Mouse (Mus musculus): ENCODE results near the gene Col13a1. TPM values are rescaled to one million over a fixed set of nuclear protein-coding genes. Genes with fewer than 3 reads are reported as not detected.

Gene Col13a1
- polyA plus RNA-seq, 1 experiment from 2014 or later, result 7.1 TPM

- H3K9me3 ChIP-seq, result no peaks in the 10 kb centered on the region
- no peak overlapping the region for H3K27ac ChIP-seq
- H3K4me3 ChIP-seq (replicated peaks), result no peak overlapping the region
- no peak overlapping the region for H3K9ac ChIP-seq
- 50% methylated on average over 5 of the region's 5 CpGs for WGBS
- no peak overlapping the region for H3K4me2 ChIP-seq (replicated peaks)
- no peak for ATAC-seq
- H3K36me3 ChIP-seq, result no peaks in the 10 kb centered on the region
- no peaks in the 10 kb centered on the region for H3K27me3 ChIP-seq (replicated peaks)
- H3K4me1 ChIP-seq (replicated peaks), result peaks cover 7% of the 10 kb centered on the region; the same call in 1 of the 2 replicates
Measured at GRCm38 (mm10) chr10:61825536-61825935, 153.4 kb downstream of the Col13a1 start.

- no peak overlapping the region for H3K27ac ChIP-seq
- WGBS, result 38% methylated on average over 4 of the region's 4 CpGs
Measured at GRCm38 (mm10) chr10:61823731-61824115, 155.2 kb downstream of the Col13a1 start.

GRCm38 (mm10) chr10:61822968-61823730, 155.8 kb downstream of the Col13a1 start:
- Histone ChIP-seq H3K4me3 (replicated peaks) (no peak overlapping the region), H3K4me1 (replicated peaks) (peaks cover 7% of the 10 kb centered on the region; the same call in 1 of the 2 replicates), H3K4me2 (replicated peaks) (no peak overlapping the region), H3K9me3 (no peaks in the 10 kb centered on the region), H3K27ac (no peak overlapping the region), H3K36me3 (no peaks in the 10 kb centered on the region), H3K9ac (no peak overlapping the region), H3K27me3 (replicated peaks) (no peaks in the 10 kb centered on the region)
- no peak for ATAC-seq
- 47% methylated on average over 7 of the region's 7 CpGs for WGBS

More at GRCm38 (mm10) chr10:61823731-61824115, 155.2 kb downstream of the Col13a1 start:
- Histone ChIP-seq H3K36me3 (no peaks in the 10 kb centered on the region), H3K9me3 (no peaks in the 10 kb centered on the region), H3K27me3 (replicated peaks) (no peaks in the 10 kb centered on the region), H3K4me3 (replicated peaks) (no peak overlapping the region), H3K4me2 (replicated peaks) (no peak overlapping the region), H3K4me1 (replicated peaks) (peaks cover 7% of the 10 kb centered on the region; the same call in 1 of the 2 replicates), H3K9ac (no peak overlapping the region)
- no peak for ATAC-seq

GRCm38 (mm10) chr10:61820050-61820449, 158.9 kb downstream of the Col13a1 start:
- Histone ChIP-seq H3K4me1 (replicated peaks) (no peaks in the 10 kb centered on the region), H3K9me3 (no peaks in the 10 kb centered on the region), H3K9ac (no peak overlapping the region), H3K4me2 (replicated peaks) (no peak overlapping the region), H3K36me3 (no peaks in the 10 kb centered on the region), H3K27me3 (replicated peaks) (no peaks in the 10 kb centered on the region), H3K27ac (no peak overlapping the region), H3K4me3 (replicated peaks) (no peak overlapping the region)
- ATAC-seq, result no peak
- WGBS, result 65% methylated on average over 9 of the region's 9 CpGs

GRCm38 (mm10) chr10:61811987-61812386, 166.9 kb downstream of the Col13a1 start:
- Histone ChIP-seq H3K4me3 (replicated peaks) (no peak overlapping the region), H3K9ac (no peak overlapping the region), H3K36me3 (no peaks in the 10 kb centered on the region), H3K27me3 (replicated peaks) (no peaks in the 10 kb centered on the region), H3K27ac (no peak overlapping the region), H3K4me1 (replicated peaks) (no peaks in the 10 kb centered on the region), H3K9me3 (no peaks in the 10 kb centered on the region), H3K4me2 (replicated peaks) (no peak overlapping the region)
- WGBS, result 58% methylated on average over 5 of the region's 5 CpGs
- ATAC-seq, result no peak

- Histone ChIP-seq H3K9me3 (no peaks in the 10 kb centered on the region), H3K36me3 (no peaks in the 10 kb centered on the region), H3K9ac (no peak overlapping the region), H3K4me1 (replicated peaks) (0 out of 2 replicates have a peak, but pooled peaks cover 5% of the 10 kb centered on the region), H3K27me3 (replicated peaks) (no peaks in the 10 kb centered on the region), H3K27ac (no peak overlapping the region), H3K4me3 (replicated peaks) (no peak overlapping the region), H3K4me2 (replicated peaks) (no peak overlapping the region)
- no peak for ATAC-seq
- 44% methylated on average over 15 of the region's 15 CpGs for WGBS
Measured at GRCm38 (mm10) chr10:61798133-61798576, 180.8 kb downstream of the Col13a1 start.

GRCm38 (mm10) chr10:61795458-61795857, 183.4 kb downstream of the Col13a1 start:
- Histone ChIP-seq H3K9me3 (no peaks in the 10 kb centered on the region), H3K9ac (no peak overlapping the region), H3K4me3 (replicated peaks) (no peak overlapping the region), H3K27ac (no peak overlapping the region), H3K36me3 (no peaks in the 10 kb centered on the region), H3K4me1 (replicated peaks) (0 out of 2 replicates have a peak, but pooled peaks cover 5% of the 10 kb centered on the region), H3K27me3 (replicated peaks) (no peaks in the 10 kb centered on the region), H3K4me2 (replicated peaks) (no peak overlapping the region)
- ATAC-seq, result no peak
- 26% methylated on average over 8 of the region's 8 CpGs for WGBS

GRCm38 (mm10) chr10:61794971-61795370, 183.9 kb downstream of the Col13a1 start:
- H3K36me3 ChIP-seq, result no peaks in the 10 kb centered on the region
- no peak overlapping the region for H3K4me2 ChIP-seq (replicated peaks)
- no peaks in the 10 kb centered on the region for H3K9me3 ChIP-seq
- no peak overlapping the region for H3K27ac ChIP-seq
- H3K27me3 ChIP-seq (replicated peaks), result no peaks in the 10 kb centered on the region
- ATAC-seq, result no peak
- no peak overlapping the region for H3K4me3 ChIP-seq (replicated peaks)
- no peak overlapping the region for H3K9ac ChIP-seq
- 0 out of 2 replicates have a peak, but pooled peaks cover 5% of the 10 kb centered on the region for H3K4me1 ChIP-seq (replicated peaks)
- 38% methylated on average over 10 of the region's 10 CpGs for WGBS

- no peaks in the 10 kb centered on the region for H3K9me3 ChIP-seq
- H3K4me2 ChIP-seq (replicated peaks), result no peak overlapping the region
- ATAC-seq, result no peak
- H3K27me3 ChIP-seq (replicated peaks), result no peaks in the 10 kb centered on the region
- H3K9ac ChIP-seq, result no peak overlapping the region
- H3K27ac ChIP-seq, result no peak overlapping the region
- WGBS, result 46% methylated on average over 8 of the region's 8 CpGs
- H3K36me3 ChIP-seq, result no peaks in the 10 kb centered on the region
- H3K4me3 ChIP-seq (replicated peaks), result no peak overlapping the region
- H3K4me1 ChIP-seq (replicated peaks), result 0 out of 2 replicates have a peak, but pooled peaks cover 5% of the 10 kb centered on the region
Measured at GRCm38 (mm10) chr10:61793015-61793414, 185.9 kb downstream of the Col13a1 start.

- 97% methylated on average over 5 of the region's 5 CpGs for WGBS
- Histone ChIP-seq H3K36me3 (no peaks in the 10 kb centered on the region), H3K4me3 (replicated peaks) (no peak overlapping the region), H3K27me3 (replicated peaks) (no peaks in the 10 kb centered on the region), H3K9me3 (no peaks in the 10 kb centered on the region), H3K4me2 (replicated peaks) (no peak overlapping the region), H3K9ac (no peak overlapping the region), H3K27ac (no peak overlapping the region), H3K4me1 (replicated peaks) (peaks cover 3% of the 10 kb centered on the region; the same call in 1 of the 2 replicates)
- ATAC-seq, result no peak
Measured at GRCm38 (mm10) chr10:61788499-61788898, 190.4 kb downstream of the Col13a1 start.

Data from intestine, embryonic 15.5 days (tissue).